Mouse (Mus musculus): ENCODE results near the gene Msln.

- TF ChIP-seq CTCF (conservative IDR thresholded peaks at IDR 0.05 in 1 of 2, IDR thresholded peaks at IDR 0.05 in 1 of 2; ENCODE audit: low read depth in 2 of 2, low read length in 2 of 2), result no peak
- TF ChIP-seq RCOR1 (conservative IDR thresholded peaks at IDR 0.05; ENCODE audit: low read depth, low read length), result no peak
- no peak for TF ChIP-seq GABPA (IDR thresholded peaks at IDR 0.05; ENCODE audit: insufficient replicate concordance, low read depth, low read length)
- TF ChIP-seq EP300 (IDR thresholded peaks at IDR 0.05; ENCODE audit: low read length), result no peak
- TF ChIP-seq BHLHE40 (IDR thresholded peaks at IDR 0.05; ENCODE audit: low read depth, low read length), result no peak
- TF ChIP-seq POLR2A (IDR thresholded peaks at IDR 0.05; ENCODE audit: low read depth, low read length), result no peak
- no peak for TF ChIP-seq PAX5 (IDR thresholded peaks at IDR 0.05; ENCODE audit: low read length)
- no peak for TF ChIP-seq ZC3H11A (IDR thresholded peaks at IDR 0.05; ENCODE audit: low read depth, low read length)
- no peak for TF ChIP-seq ELF1 (IDR thresholded peaks at IDR 0.05; ENCODE audit: low read depth, low read length)
- TF ChIP-seq NRF1 (IDR thresholded peaks at IDR 0.05; ENCODE audit: low read depth, low read length), result no peak
- no peak for TF ChIP-seq POLR2AphosphoS2 (IDR thresholded peaks at IDR 0.05; ENCODE audit: low read depth, low read length)
- TF ChIP-seq RAD21 (IDR thresholded peaks at IDR 0.05; ENCODE audit: low read depth, low read length), result no peak
- TF ChIP-seq UBTF (IDR thresholded peaks at IDR 0.05; ENCODE audit: low read depth, low read length), result no peak
Observed at GRCm38 (mm10) chr17:25743831-25744230, 10.3 kb downstream of the Msln start.

Data from CH12.LX (cell line).